Mouse (Mus musculus): ENCODE data around the gene Panx2.

Panx2 gene

DNA sequence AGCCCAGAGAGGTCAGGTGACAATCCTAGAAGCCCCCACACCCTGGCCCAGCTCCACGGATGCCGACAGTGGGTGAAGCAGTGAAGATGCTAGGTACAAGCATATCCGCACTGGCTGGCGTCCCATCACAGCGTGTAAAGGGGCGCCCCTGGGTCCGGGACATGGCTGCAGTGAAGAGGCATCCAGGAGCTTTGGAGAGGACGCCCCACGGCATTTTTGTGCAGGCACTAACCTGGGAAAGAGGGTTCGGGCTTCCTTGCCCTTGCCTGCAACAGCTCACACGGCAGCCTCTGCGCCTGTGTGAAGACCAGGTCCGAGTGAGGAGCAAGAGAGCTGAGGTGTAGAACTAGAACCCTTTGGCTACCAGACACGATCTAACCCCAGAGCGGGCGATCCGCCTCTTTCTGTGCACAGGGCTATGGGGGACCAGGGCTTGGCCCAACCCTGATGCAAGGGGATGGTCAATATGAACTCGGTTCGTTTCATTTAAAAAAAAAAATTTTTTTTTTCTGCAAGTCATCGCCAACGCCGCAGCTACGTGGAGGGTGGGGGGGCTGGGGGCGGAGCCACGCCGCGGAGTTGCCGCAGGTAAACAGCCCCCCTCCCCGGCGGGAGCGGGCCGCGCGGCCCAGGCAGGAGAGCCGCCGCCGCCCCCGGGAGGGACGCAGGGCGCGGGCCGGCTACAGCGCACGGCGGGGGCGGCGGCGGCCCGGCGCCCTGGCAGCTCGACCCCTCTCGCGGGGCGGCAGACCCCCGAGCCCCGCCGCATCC, at the start of gene Panx2:
Panx2 (plus strand) TSS at position 574 of the 771 bp plus-strand sequence.
- no peak for DNase-seq (ENCODE audit: low read depth in 2 of 2, low spot score in 2 of 2)

DNA sequence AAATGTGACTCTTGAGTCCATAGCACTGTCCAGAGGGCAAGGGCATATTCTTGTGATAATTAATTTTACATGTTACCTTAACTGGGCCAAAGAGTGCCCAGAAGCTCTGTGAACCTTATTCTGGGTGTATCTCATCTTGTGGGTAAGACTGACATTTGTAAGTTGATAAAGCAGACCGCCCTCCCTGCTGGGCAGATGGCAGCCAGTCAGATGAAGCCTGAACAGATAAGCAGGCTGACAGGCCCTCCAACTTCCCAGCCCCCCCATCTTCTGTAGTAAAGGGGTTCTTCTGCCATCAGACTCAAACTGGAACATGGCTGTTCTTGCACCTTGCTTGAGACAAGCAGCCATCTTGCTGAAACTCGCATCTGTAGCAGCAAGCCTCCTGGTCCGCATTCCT, 42.8 kb upstream of the Panx2 start:
- DNase-seq (ENCODE audit: low read depth in 2 of 2, low spot score in 2 of 2): no peak

DNA sequence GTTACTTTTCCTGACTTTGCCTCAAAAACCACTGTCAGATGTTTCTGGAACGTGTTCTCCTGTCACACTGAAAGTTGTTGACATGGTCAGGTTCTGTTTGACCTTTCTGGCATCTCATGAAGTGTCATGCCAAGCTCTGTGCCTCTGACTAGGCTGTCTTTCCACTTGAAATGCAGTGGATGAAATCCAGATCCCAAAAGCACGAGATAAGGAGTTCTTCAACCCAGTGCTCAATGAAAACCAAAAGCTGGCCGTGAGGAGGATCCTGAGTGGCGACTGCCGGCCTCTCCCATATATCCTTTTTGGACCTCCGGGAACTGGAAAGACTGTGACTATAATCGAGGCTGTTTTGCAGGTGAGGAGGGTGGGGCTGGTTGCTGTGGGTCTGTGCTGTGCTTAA, 39.4 kb upstream of the Panx2 start:
- DNase-seq (ENCODE audit: low read depth in 2 of 2, low spot score in 2 of 2): no peak

DNA sequence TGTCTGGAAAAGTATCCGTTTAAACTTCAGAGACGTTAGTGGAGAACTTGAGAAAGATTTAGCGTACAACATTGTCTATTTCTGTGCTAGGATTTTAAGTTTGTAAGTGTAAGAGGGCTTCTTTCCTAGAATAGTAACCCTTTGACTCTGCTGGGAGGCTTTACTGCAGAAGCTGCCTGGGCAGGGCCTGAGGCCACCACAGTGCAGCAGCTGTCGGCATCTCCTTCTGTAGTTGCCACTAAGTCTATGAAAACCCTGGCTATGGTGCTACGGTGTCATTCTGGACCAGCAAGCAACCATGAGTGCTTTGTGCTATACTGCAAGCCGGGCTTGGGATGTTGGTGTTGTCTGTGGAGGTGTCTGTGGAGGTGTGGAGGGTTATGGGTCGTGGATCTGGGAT, 39.0 kb upstream of the Panx2 start:
- DNase-seq (ENCODE audit: low read depth in 2 of 2, low spot score in 2 of 2): no peak

DNA sequence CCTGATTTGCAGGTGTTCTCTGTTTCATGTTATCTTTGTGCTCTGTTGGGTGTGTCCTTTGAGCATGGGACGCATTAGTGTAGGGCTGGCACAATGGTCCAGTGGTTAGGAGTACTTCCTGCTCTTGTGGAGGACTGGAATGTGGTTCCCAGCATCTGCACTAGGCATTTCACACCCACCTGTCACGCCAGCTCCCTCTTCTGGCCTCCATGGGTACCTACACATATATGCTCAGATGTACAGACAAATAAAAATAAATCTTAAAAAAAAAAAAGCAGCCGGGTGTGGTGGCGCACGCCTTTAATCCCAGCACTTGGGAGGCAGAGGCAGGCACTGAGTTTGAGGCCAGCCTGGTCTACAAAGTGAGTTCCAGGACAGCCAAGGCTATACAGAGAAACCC, 15.2 kb upstream of the Panx2 start:
- no peak for DNase-seq (ENCODE audit: low read depth in 2 of 2, low spot score in 2 of 2)

DNA sequence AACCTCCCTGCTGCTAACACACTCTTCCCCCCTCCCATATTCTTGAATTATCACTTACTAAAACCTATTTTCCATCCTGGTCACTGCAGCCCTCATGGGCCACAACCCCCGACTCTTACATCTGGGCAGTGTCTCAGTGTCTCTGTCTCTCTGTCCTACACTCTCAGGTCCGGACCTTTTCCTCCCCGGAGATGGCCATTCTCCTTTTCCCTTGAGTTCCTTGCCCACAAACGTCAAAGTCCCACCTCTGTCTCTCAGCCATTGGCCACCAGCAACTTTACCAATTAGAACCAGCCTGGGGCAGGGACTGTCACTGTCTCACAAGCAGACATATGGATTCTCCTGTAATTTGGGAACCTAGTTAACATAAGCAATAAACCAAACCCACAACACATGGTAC, 13.2 kb upstream of the Panx2 start:
- no peak for DNase-seq (ENCODE audit: low read depth in 2 of 2, low spot score in 2 of 2)

DNA sequence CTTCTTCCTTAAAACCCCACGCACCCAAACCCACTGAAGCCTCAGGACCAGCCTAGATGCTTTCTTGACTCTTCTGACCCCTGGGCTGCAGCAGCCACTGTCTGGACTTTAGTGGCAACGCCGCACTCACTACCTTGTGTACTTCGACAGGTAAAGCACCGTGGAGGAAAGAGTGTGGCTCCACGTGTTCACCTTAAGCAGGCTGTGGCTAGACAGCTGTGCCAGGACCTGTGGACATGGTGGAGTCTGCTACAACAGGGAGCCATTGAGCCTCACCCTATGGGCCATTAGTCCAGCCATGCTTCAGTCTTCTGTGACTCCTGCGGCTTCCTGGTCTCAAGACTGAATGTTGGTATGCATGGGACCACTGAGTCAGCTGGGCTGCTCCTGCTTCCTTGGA, 4.9 kb upstream of the Panx2 start:
- DNase-seq (ENCODE audit: low read depth in 2 of 2, low spot score in 2 of 2): no peak

DNA sequence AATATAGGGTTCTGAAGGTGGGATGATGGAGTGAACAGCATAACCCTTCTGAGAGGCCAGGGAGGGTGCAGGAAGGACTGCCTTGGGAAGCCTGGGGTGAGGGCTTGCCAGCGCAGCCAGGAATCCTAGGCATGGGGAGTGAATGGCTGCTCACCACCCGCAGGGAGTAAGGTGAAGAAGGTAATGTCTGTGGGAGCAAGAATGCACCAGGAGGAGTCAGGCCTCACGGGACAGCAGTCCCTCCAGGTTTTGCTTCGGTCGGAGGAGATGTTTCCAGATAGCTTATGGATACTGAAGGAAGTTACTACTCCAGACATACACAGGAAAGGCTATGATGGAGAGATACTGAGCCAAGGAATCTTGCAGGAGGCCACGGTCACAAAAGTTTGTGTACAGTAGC, 798 bp upstream of the Panx2 start:
- DNase-seq (ENCODE audit: low read depth in 2 of 2, low spot score in 2 of 2): no peak

DNA sequence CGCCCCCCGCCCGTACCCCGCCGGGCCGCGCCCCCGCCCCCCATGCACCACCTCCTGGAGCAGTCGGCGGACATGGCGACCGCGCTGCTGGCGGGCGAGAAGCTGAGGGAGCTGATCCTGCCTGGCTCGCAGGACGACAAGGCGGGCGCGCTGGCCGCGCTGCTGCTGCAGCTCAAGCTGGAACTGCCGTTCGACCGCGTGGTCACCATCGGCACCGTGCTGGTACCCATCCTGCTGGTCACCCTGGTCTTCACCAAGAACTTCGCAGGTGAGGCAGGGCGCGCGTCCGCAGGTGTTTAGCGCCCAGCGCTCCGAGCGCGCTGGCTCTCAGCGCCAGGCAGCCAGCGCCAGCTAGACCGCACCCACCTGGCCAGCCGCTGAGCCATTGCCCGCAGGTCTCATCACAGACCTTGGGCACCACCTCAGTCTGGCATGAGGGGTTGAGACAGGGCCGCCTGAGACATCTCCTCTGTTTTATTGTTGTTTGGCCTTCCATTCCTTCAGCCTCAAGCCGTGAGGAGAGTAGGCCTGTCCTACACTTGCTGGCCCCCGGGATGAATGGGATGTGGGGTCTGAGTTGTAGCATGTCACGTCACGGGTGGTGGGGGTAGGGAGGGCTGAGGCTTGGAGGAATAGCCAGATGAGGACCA, 623 bp downstream of the Panx2 start:
- no peak for DNase-seq (ENCODE audit: low read depth in 2 of 2, low spot score in 2 of 2)

DNA sequence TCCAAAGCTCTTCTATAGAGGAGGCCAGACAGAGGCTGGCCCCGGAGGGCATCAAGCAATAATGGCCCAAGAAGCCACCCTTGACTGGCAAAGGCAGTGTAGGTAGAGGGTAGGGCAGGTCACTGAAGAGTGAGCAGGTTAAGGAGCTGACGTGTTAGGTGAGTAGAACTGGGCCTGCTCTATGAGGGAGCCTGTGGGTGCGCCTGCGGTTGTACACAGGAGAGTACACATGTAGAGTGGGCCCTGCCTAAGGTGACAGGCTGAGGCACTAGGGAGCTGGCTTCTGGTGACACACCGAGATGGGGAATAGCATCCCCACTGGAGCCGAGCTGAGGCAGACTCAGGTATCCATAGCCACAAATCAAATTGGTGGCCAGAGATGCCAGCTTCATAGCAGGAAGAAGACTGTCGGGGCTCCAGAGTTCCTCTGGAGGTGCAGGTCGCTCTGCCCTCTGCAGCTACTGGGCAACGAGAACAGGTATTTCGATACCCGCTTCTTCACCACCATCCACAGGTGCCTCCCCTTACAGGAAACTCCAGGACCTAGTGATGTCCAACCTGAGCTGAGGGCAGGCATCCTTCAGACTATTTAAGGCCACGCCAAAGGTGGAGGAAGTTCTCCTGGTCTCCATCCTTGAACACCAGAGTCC, 1.4 kb downstream of the Panx2 start:
- DNase-seq (ENCODE audit: low read depth in 2 of 2, low spot score in 2 of 2): no peak

DNA sequence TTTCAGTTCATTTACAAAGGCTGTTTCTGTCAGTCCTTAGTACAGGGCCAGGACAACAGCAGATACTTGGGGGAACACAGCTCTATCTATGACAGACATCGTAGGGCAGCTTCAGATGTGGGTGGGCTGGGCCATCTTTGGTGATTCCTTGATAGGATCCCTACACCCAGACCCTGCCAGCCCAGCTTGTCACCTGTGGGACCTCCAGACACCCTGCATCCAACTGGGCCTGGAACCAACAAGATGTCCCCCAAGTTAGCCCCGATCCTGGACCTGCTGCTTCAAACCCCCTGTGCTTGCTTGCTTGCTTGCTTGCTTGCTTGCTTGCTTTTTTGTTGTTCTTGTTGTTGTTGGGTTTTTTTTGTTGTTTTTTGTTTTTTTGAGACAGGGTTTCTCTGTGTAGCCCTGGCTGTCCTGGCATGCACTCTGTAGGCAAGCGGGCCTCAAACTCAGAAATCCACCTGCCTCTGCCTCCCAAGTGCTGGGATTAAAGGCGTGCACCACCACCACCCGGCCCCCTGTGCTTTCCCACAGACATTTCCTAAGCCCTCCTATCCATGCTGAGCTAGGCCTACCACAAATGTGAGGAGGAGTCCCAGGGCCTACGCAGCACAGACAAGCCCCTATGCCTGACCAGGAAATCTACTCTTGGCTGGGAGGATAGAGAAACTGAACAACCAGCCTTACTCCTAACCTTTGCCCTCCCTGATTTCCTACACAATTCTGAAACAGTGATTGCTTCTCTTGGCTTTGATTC, 2.4 kb downstream of the Panx2 start:
- no peak for DNase-seq (ENCODE audit: low read depth in 2 of 2, low spot score in 2 of 2)

DNA sequence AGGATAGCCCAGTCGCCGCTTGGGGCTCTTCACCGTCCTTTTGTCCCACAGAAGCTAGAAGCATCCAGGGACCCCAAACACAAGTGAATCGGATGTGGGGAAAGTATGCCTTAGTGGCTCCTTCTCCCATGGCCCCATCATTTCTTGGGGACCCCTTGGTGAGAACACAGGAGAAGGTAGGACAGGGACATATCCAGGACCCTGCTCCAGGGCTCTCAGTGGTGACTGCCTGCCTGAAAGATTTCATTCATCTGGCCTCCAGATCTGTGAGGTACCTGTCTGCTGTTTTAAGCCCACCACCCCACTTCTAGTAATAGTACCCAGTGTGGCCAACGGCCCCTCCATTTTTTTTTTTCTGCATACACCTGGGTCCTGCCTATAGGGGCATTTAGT, 3.0 kb downstream of the Panx2 start:
- DNase-seq (ENCODE audit: low read depth in 2 of 2, low spot score in 2 of 2): no peak

DNA sequence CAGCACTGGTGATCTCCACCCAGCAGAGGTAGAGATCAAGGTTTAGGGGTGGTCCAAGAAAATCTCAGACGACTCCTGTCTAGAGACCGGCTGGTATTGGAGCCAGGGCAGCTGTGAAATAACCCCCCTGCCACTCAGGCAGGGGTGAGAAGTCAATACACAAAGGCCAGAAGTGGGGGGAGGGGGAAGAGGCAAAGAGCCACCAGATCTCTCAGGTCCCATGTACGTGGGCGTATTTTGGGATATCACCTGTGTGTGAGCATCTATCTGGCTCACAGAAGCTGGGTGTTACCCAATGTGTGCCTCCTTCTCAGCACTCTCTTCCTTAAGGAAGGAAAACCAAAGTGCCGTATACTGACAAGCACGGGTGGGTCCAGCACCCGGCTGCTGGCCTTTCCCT, 3.5 kb downstream of the Panx2 start:
- no peak for DNase-seq (ENCODE audit: low read depth in 2 of 2, low spot score in 2 of 2)

DNA sequence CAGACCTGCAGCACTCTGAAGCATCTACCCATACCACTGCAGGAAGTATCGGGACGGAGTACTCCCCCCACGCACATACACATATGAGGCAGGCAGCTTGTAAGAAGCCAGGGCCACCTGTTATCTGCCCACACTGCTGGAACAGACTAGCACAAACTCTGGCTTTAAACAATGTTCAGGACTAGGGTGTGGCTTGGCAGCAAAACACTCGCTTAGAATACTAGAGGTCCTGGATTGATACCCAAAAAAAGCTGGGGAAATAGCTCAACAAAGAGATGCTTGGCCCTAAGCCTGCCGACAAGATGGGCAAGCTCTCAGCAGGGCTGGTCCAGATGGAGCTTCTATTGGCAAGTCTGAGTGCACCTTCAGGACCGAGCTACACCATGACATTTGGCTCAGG, 4.0 kb downstream of the Panx2 start:
- DNase-seq (ENCODE audit: low read depth in 2 of 2, low spot score in 2 of 2): no peak

DNA sequence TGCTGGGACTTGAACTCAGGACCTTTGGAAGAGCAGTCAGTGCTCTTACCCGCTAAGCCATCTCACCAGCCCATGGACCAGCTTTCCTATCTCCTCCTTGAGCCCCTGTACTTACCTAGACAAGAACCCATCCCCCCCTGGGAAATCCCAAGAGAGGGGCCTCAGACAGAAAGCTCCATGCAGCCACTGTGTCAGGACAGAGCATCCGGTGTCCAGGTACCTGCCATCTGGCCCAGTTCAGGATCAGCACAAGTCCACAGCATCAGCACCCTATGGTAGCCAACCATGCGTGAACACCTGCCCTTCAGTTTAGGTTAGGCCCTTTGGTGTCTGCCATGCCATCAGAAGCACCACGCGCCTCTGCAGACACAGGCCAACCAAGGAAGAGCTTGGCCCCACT, 5.4 kb downstream of the Panx2 start:
- DNase-seq (ENCODE audit: low read depth in 2 of 2, low spot score in 2 of 2): no peak

DNA sequence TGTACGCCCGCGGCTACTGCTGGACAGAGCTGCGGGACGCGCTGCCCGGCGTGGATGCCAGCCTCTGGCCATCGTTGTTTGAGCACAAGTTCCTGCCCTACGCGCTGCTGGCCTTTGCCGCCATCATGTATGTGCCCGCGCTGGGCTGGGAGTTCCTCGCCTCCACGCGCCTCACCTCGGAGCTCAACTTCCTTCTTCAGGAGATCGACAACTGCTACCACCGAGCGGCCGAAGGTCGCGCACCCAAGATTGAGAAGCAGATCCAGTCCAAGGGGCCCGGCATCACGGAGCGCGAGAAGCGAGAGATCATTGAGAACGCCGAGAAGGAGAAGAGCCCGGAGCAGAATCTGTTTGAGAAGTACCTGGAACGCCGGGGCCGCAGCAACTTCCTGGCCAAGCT, 8.1 kb downstream of the Panx2 start:
- DNase-seq (ENCODE audit: low read depth in 2 of 2, low spot score in 2 of 2): no peak

DNA sequence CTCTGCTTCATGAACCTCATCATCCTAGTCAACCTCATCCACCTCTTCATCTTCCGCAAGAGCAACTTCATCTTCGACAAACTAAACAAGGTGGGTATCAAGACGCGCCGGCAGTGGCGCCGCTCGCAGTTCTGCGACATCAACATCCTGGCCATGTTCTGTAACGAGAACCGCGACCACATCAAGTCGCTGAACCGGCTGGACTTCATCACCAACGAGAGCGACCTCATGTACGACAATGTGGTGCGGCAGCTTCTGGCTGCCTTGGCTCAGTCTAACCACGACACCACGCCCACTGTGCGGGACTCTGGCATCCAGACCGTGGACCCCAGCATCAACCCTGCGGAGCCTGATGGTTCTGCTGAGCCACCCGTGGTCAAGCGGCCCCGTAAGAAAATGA, 8.7 kb downstream of the Panx2 start:
- DNase-seq (ENCODE audit: low read depth in 2 of 2, low spot score in 2 of 2): no peak

DNA sequence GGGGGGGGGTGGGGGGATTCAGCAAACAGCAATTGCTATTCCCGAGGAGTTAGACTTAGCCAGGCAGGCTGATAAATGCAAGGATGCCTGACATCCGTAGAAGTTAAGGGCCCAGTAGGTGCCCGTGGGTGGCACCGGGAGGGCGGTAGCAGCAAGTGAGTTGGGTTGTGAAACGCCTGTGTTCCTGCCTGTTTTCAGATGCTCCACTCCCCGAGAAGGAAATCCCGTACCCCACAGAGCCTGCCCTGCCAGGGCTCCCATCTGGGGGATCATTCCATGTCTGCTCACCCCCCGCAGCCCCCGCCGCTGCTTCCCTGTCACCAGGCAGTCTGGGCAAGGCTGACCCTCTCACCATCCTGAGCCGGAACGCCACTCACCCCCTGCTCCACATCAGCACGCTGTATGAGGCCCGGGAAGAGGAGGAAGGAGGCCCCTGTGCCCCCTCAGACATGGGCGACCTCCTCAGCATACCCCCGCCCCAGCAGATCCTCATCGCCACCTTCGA, 9.9 kb downstream of the Panx2 start:
- no peak for DNase-seq (ENCODE audit: low read depth in 2 of 2, low spot score in 2 of 2)

DNA sequence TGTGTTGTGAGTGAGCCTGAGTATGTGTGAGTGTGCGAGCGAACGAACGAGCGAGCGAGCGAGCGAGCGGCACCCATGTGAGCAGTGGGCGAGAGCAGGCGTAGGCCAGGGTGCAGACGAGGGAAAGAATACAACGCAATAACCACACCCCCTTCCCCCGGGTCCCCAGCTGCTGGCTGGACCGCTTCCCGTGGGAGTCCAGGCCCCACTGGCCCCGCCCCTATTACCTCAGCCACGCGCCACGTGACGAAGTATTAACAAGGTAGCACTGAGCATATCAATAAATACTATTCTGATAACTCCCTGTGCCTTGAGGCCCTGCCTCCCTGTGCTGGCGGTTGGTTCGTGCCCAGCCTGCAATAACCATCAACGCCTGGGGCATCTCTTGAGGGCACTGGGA, 11.1 kb downstream of the Panx2 start:
- DNase-seq (ENCODE audit: low read depth in 2 of 2, low spot score in 2 of 2): no peak

DNA sequence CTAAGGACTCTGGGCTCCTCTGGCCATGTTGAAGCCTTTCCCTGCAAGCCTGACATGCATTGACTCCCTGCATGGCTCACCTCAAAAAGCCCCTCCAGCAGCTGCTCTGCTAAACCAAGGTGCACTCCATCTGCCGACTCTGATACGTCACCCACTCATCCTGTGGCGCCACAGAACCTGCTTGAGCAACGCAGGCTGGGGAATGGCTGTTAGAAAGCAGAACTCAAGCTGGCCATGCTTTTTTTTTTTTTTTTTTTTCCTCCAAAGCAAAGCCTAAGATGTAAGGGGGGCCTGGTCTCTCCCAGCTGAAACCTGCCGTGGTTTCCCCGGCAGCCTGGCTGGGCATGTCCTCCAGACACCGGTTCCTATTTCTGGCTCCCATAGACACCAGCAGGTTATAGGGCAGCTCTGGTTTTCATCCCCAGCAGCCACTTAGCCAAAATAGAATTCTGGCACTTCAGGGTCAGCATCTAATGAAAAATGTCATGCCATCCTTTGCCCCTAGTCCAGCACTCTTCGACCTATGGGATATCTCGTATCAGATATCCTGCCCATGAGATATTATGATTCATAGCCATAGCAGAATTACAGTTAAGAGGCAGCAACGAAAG, 14.6 kb downstream of the Panx2 start:
- no peak for DNase-seq (ENCODE audit: low read depth in 2 of 2, low spot score in 2 of 2)

Measured in CD8-positive naive resting alpha-beta T cell, adult 2 months (primary cell).